Mouse (Mus musculus): ENCODE results near the gene Suclg2. TPM values are rescaled to one million over a fixed set of nuclear protein-coding genes. Genes with fewer than 3 reads are reported as not detected.

Suclg2 gene
- polyA plus RNA-seq, 1 experiment from 2014 or later: 38.1 TPM

DNA sequence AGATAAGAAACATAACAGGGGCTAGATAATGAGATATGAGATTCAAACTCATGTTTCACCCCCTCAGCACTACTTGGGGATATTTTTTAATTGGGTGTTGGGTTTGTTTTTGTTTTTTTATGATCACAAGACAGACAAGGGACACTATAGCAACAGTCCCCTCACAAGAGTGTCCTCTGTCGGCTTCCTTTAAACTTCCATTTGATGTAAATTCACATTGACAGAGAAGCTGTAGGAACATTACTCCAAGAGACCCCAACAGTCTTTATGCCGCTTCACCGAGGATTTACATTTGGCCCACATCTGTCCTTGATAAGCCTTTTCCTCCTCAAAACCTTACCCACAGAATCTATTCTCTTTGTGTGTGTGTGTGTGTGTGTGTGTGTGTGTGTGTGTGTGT, 1.2 kb upstream of the Suclg2 start:
- no peaks in the 10 kb centered on the region for H3K4me1 ChIP-seq (replicated peaks; ENCODE audit: control insufficient read depth, insufficient read depth, low read length)
- no peaks in the 10 kb centered on the region for H3K27me3 ChIP-seq (ENCODE audit: control insufficient read depth, insufficient read depth, low read length)
- H3K4me3 ChIP-seq (ENCODE audit: low read depth, low read length): no peak overlapping the region
- no peaks in the 10 kb centered on the region for H3K9me3 ChIP-seq (ENCODE audit: control insufficient read depth, low read length)
- H3K36me3 ChIP-seq (ENCODE audit: control insufficient read depth, insufficient read depth, low read length): no peaks in the 10 kb centered on the region
- WGBS: 77% methylated on average over 3 of the region's 3 CpGs
- ATAC-seq (ENCODE audit: low FRiP score) (no peak), DNase-seq (ENCODE audit: low spot score) (no peak)
- H3K27ac ChIP-seq (ENCODE audit: low read depth, low read length): no peak overlapping the region
- H3K9ac ChIP-seq (ENCODE audit: low read depth, low read length): no peak overlapping the region
- H3K4me2 ChIP-seq (replicated peaks; ENCODE audit: low read depth, low read length): no peak overlapping the region

DNA sequence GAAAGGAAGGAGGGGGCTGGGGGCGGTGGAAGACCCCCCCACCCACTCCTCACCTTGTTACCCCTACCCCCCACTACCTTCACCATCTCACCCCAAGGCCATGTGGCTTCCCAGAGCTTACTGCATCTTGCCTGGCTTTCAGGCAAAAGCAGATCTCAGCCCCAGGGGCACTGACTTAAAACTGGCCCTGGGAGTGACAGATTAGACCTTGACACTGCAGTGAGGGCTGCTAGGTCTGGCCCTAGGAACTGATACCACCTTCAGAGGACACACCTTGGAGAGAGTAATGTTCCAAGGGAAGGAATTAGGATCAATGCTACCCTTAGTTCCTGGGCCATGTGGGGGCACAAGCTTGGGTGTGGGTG, 351 bp upstream of the Suclg2 start:
- Histone ChIP-seq H3K27ac (ENCODE audit: low read depth, low read length) (no peak overlapping the region), H3K36me3 (ENCODE audit: control insufficient read depth, insufficient read depth, low read length) (no peaks in the 10 kb centered on the region), H3K9ac (ENCODE audit: low read depth, low read length) (peak overlapping the region; percentile 88), H3K27me3 (ENCODE audit: control insufficient read depth, insufficient read depth, low read length) (no peaks in the 10 kb centered on the region), H3K4me3 (ENCODE audit: low read depth, low read length) (peak overlapping the region; percentile 82), H3K4me2 (replicated peaks; ENCODE audit: low read depth, low read length) (peak overlapping the region; percentile 76), H3K9me3 (ENCODE audit: control insufficient read depth, low read length) (no peaks in the 10 kb centered on the region), H3K4me1 (replicated peaks; ENCODE audit: control insufficient read depth, insufficient read depth, low read length) (no peaks in the 10 kb centered on the region)
- ATAC-seq (ENCODE audit: low FRiP score) (peak; percentile 81), DNase-seq (ENCODE audit: low spot score) (no peak)
- WGBS: no CpG with 5 or more reads among the region's 1 CpGs

DNA sequence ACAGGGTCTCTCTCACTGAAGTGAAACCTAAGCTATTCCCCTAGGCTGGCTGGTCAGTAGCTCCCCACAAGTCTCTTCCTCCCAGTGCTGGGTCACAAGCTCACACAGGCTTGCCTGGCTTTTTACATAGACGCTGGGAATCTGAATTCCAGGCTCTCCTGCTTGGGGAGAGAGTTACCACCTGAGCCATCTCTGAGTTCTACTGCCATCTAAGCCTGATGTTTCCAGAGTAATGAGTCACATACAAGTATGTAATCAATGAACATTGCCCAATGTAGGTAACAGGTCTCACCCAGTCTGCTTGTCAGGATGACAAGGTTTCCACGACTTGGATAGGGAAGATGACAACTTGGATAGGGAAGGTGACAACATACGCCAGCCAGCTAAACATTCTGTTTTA, 1.5 kb downstream of the Suclg2 start:
- Histone ChIP-seq H3K4me2 (replicated peaks; ENCODE audit: low read depth, low read length) (no peak overlapping the region), H3K9me3 (ENCODE audit: control insufficient read depth, low read length) (no peaks in the 10 kb centered on the region), H3K9ac (ENCODE audit: low read depth, low read length) (no peak overlapping the region), H3K36me3 (ENCODE audit: control insufficient read depth, insufficient read depth, low read length) (no peaks in the 10 kb centered on the region), H3K4me1 (replicated peaks; ENCODE audit: control insufficient read depth, insufficient read depth, low read length) (no peaks in the 10 kb centered on the region), H3K4me3 (ENCODE audit: low read depth, low read length) (no peak overlapping the region), H3K27me3 (ENCODE audit: control insufficient read depth, insufficient read depth, low read length) (no peaks in the 10 kb centered on the region), H3K27ac (ENCODE audit: low read depth, low read length) (no peak overlapping the region)
- ATAC-seq (ENCODE audit: low FRiP score) (no peak), DNase-seq (ENCODE audit: low spot score) (no peak)
- WGBS: 84% methylated on average over 3 of the region's 3 CpGs

DNA sequence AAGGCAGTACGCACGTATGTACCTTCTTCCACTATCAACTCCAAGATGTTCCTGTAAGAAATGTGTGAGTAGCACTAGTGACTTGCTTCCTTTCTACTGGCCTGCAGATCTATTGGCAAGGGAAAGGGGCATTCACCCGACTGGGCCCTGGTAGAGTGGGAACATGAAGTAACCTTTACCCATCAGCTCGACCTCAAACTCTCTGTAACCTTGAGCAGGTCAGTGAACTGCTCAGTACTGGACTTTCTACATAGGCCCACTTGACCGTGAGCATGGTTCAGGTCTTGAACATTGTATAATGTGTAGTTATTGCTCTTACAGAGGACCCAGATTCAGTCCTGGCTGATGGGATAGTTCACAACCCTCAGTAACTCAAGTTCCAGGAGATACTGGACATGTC, 2.1 kb downstream of the Suclg2 start:
- no peak overlapping the region for H3K27ac ChIP-seq (ENCODE audit: low read depth, low read length)
- no peaks in the 10 kb centered on the region for H3K27me3 ChIP-seq (ENCODE audit: control insufficient read depth, insufficient read depth, low read length)
- WGBS: 94% methylated on average over 5 of the region's 5 CpGs
- H3K4me3 ChIP-seq (ENCODE audit: low read depth, low read length): no peak overlapping the region
- DNase-seq (ENCODE audit: low spot score) (no peak), ATAC-seq (ENCODE audit: low FRiP score) (no peak)
- H3K9me3 ChIP-seq (ENCODE audit: control insufficient read depth, low read length): no peaks in the 10 kb centered on the region
- no peaks in the 10 kb centered on the region for H3K36me3 ChIP-seq (ENCODE audit: control insufficient read depth, insufficient read depth, low read length)
- no peak overlapping the region for H3K9ac ChIP-seq (ENCODE audit: low read depth, low read length)
- H3K4me2 ChIP-seq (replicated peaks; ENCODE audit: low read depth, low read length): no peak overlapping the region
- H3K4me1 ChIP-seq (replicated peaks; ENCODE audit: control insufficient read depth, insufficient read depth, low read length): no peaks in the 10 kb centered on the region

DNA sequence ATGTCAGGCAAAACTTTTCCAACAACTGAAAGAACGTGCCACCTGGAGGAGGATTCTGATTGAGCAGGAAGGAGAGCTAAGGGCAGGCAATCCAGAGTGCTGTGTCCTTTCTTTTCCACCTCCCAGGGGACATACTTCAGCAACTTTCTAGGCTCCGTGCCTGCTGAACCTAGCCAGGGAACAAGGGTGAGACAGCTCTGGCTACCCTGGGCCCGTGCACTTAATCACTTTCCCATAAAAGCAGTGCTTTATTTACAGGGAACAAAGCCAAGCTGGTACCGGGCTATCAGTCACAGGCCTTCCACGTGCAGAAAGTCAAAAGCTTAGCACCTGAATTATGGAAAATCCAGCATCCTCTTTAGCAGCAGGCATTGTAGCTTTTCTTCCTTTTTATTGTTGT, 5.4 kb downstream of the Suclg2 start:
- no peaks in the 10 kb centered on the region for H3K4me1 ChIP-seq (replicated peaks; ENCODE audit: control insufficient read depth, insufficient read depth, low read length)
- H3K9ac ChIP-seq (ENCODE audit: low read depth, low read length): no peak overlapping the region
- 33% methylated on average over 5 of the region's 5 CpGs for WGBS
- no peak overlapping the region for H3K27ac ChIP-seq (ENCODE audit: low read depth, low read length)
- H3K4me2 ChIP-seq (replicated peaks; ENCODE audit: low read depth, low read length): no peak overlapping the region
- H3K4me3 ChIP-seq (ENCODE audit: low read depth, low read length): no peak overlapping the region
- DNase-seq (ENCODE audit: low spot score) (no peak), ATAC-seq (ENCODE audit: low FRiP score) (no peak)
- H3K9me3 ChIP-seq (ENCODE audit: control insufficient read depth, low read length): no peaks in the 10 kb centered on the region
- no peaks in the 10 kb centered on the region for H3K27me3 ChIP-seq (ENCODE audit: control insufficient read depth, insufficient read depth, low read length)
- no peaks in the 10 kb centered on the region for H3K36me3 ChIP-seq (ENCODE audit: control insufficient read depth, insufficient read depth, low read length)

DNA sequence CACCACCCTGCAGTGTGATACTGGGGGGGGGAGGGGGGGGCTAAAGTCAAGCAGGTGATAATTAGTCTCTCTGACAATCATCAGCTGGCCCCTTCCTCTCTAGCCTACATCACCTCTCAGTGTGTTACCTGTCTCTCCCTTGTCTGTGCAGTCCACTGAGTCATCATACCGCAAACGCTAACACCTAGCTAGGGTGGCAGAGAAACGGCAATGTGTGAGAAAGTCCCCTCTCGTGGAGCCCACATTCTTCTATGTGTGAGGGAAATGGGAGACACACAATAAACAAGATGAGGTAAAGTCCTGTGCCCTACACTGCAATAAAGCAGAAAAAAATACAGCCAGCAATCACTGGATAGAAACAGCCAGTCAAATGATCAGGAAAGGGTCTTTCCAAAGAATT, 6.5 kb downstream of the Suclg2 start:
- 79% methylated on average over 4 of the region's 4 CpGs for WGBS

DNA sequence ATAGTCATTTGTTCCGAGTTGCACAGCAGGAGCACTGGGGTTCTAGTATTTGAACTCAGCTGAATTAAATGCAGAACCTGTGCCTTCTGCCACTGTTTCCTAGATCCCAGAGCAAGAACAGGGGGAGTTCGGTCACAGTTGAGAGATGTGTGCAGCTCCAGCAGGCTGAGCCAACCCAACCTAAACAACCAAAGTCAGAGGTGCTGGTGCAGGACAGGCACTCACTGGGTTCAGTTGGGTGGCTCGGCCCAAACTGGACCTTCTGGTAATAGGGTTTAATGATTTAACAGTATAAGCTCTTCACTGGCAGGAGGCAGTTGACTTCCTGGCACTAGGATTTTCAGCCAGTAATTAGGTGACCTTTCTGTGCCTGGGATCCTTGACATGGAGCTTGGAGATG, 6.9 kb downstream of the Suclg2 start:
- no peaks in the 10 kb centered on the region for H3K36me3 ChIP-seq (ENCODE audit: control insufficient read depth, insufficient read depth, low read length)
- no peak overlapping the region for H3K4me3 ChIP-seq (ENCODE audit: low read depth, low read length)
- no peaks in the 10 kb centered on the region for H3K9me3 ChIP-seq (ENCODE audit: control insufficient read depth, low read length)
- no peaks in the 10 kb centered on the region for H3K4me1 ChIP-seq (replicated peaks; ENCODE audit: control insufficient read depth, insufficient read depth, low read length)
- no peak overlapping the region for H3K4me2 ChIP-seq (replicated peaks; ENCODE audit: low read depth, low read length)
- H3K27ac ChIP-seq (ENCODE audit: low read depth, low read length): no peak overlapping the region
- 81% methylated on average over 3 of the region's 3 CpGs for WGBS
- no peaks in the 10 kb centered on the region for H3K27me3 ChIP-seq (ENCODE audit: control insufficient read depth, insufficient read depth, low read length)
- ATAC-seq (ENCODE audit: low FRiP score) (no peak), DNase-seq (ENCODE audit: low spot score) (no peak)
- H3K9ac ChIP-seq (ENCODE audit: low read depth, low read length): no peak overlapping the region

More for the DNA sequence above, 6.5 kb downstream of the Suclg2 start:
- no peak overlapping the region for H3K4me3 ChIP-seq (ENCODE audit: low read depth, low read length)
- H3K36me3 ChIP-seq (ENCODE audit: control insufficient read depth, insufficient read depth, low read length): no peaks in the 10 kb centered on the region
- H3K4me1 ChIP-seq (replicated peaks; ENCODE audit: control insufficient read depth, insufficient read depth, low read length): no peaks in the 10 kb centered on the region
- no peak overlapping the region for H3K9ac ChIP-seq (ENCODE audit: low read depth, low read length)
- H3K9me3 ChIP-seq (ENCODE audit: control insufficient read depth, low read length): no peaks in the 10 kb centered on the region
- no peak overlapping the region for H3K27ac ChIP-seq (ENCODE audit: low read depth, low read length)
- no peak for DNase-seq (ENCODE audit: low spot score)
- H3K4me2 ChIP-seq (replicated peaks; ENCODE audit: low read depth, low read length): no peak overlapping the region
- no peak for ATAC-seq (ENCODE audit: low FRiP score)
- H3K27me3 ChIP-seq (ENCODE audit: control insufficient read depth, insufficient read depth, low read length): no peaks in the 10 kb centered on the region

DNA sequence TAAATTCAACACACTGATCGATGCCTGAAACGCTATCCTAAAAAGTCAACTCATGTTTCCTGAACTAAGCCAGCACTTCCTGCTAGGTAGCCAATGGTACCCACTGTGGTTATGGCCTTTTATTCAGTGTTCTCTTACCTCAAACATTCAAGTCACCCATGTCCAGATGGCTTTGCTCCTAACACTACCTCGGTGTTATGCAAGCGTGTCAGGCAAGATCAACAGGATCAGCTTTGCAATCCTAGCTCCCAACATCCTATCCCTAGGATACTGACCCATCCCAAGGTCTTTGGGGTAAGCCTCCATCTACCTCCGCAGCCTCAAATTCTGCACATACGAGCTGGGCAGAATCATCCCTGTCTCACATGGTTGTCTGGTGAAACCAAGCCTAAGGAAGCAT, 7.7 kb downstream of the Suclg2 start:
- Histone ChIP-seq H3K9ac (ENCODE audit: low read depth, low read length) (no peak overlapping the region), H3K4me2 (replicated peaks; ENCODE audit: low read depth, low read length) (no peak overlapping the region), H3K4me3 (ENCODE audit: low read depth, low read length) (no peak overlapping the region), H3K9me3 (ENCODE audit: control insufficient read depth, low read length) (no peaks in the 10 kb centered on the region), H3K4me1 (replicated peaks; ENCODE audit: control insufficient read depth, insufficient read depth, low read length) (no peaks in the 10 kb centered on the region), H3K36me3 (ENCODE audit: control insufficient read depth, insufficient read depth, low read length) (no peaks in the 10 kb centered on the region), H3K27ac (ENCODE audit: low read depth, low read length) (no peak overlapping the region), H3K27me3 (ENCODE audit: control insufficient read depth, insufficient read depth, low read length) (no peaks in the 10 kb centered on the region)
- ATAC-seq (ENCODE audit: low FRiP score) (no peak), DNase-seq (ENCODE audit: low spot score) (no peak)
- 87% methylated on average over 6 of the region's 6 CpGs for WGBS

DNA sequence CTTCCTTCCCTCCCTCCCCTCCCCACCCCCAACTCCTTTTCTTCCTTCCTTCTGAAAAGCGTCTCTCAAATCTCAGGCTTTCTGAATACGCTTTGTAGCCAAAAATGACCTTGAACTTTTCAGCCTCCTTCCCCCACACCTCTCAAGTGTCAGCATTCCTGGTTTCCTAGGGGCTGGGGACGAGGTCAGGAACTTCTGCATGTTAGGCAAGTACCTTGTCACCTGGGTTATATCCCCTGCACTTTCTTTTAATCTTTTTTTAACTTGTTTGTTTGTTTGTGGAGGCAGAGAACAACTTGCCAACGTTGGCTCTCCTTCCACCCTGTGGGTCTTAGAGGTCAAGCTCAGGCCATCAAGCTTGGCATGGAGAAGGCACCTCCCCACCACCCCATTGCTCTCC, 9.1 kb downstream of the Suclg2 start:
- H3K36me3 ChIP-seq (ENCODE audit: control insufficient read depth, insufficient read depth, low read length): no peaks in the 10 kb centered on the region
- DNase-seq (ENCODE audit: low spot score): no peak
- H3K27ac ChIP-seq (ENCODE audit: low read depth, low read length): no peak overlapping the region
- H3K4me1 ChIP-seq (replicated peaks; ENCODE audit: control insufficient read depth, insufficient read depth, low read length): no peaks in the 10 kb centered on the region
- no peak overlapping the region for H3K9ac ChIP-seq (ENCODE audit: low read depth, low read length)
- 46% methylated on average over 4 of the region's 4 CpGs for WGBS
- H3K27me3 ChIP-seq (ENCODE audit: control insufficient read depth, insufficient read depth, low read length): no peaks in the 10 kb centered on the region
- no peak overlapping the region for H3K4me2 ChIP-seq (replicated peaks; ENCODE audit: low read depth, low read length)
- ATAC-seq (ENCODE audit: low FRiP score): no peak
- no peak overlapping the region for H3K4me3 ChIP-seq (ENCODE audit: low read depth, low read length)
- no peaks in the 10 kb centered on the region for H3K9me3 ChIP-seq (ENCODE audit: control insufficient read depth, low read length)

Data from hindbrain, embryonic 11.5 days (tissue).